Mouse (Mus musculus) large intestine, adult 2 months (tissue): ENCODE measurements at regions not wholly inside any gene's neighbourhood (a gene's known extent, or its start where the extent isn't known, plus 50 kb on each side); places are given as distances from the start of the nearest gene placed in this dataset.

Source experiments
- DNase-seq: peaks from one replicate; pipeline ENCODE4 v3.0.0-alpha.2; 2012; ENCODE audit warnings: low read depth, low spot score
- WGBS: fragments of 180-500 bp; shearing (Covaris S2); methylation state at CpG from one replicate; pipeline ENCODE4 v1.1.7; 2018; 5-methylcytosine and 5-hydroxymethylcytosine counted together

GRCm38 (mm10) chr2:74930702-74931101, 105.1 kb downstream of the Mtx2 start:
- no peak for DNase-seq
- 67% methylated on average over 3 of the region's 3 CpGs for WGBS

GRCm38 (mm10) chr2:74933190-74933589, 107.6 kb downstream of the Mtx2 start:
- WGBS: 31% methylated on average over 8 of the region's 8 CpGs
- no peak for DNase-seq

GRCm38 (mm10) chr2:74933771-74934170, 108.2 kb downstream of the Mtx2 start:
- 86% methylated on average over 1 of the region's 1 CpGs for WGBS
- DNase-seq: no peak

- 84% methylated on average over 9 of the region's 9 CpGs for WGBS
- no peak for DNase-seq
These were observed 113.1 kb downstream of the Mtx2 start for GRCm38 (mm10) chr2:74938711-74939110.

GRCm38 (mm10) chr2:74941966-74942365, 116.4 kb downstream of the Mtx2 start:
- WGBS: 94% methylated on average over 10 of the region's 10 CpGs
- DNase-seq: no peak

GRCm38 (mm10) chr2:74942611-74943198, 117.1 kb downstream of the Mtx2 start:
- DNase-seq: no peak
- 50% methylated on average over 6 of the region's 6 CpGs for WGBS

GRCm38 (mm10) chr2:74945185-74945749, 119.7 kb downstream of the Mtx2 start:
- 80% methylated on average over 7 of the region's 7 CpGs for WGBS

GRCm38 (mm10) chr2:74951401-74952260, 126.0 kb downstream of the Mtx2 start:
- DNase-seq: no peak
- WGBS: 85% methylated on average over 12 of the region's 12 CpGs

More at GRCm38 (mm10) chr2:74945185-74945749, 119.7 kb downstream of the Mtx2 start:
- no peak for DNase-seq

- DNase-seq: no peak
- 57% methylated on average over 9 of the region's 9 CpGs for WGBS
These were observed 128.5 kb downstream of the Mtx2 start for GRCm38 (mm10) chr2:74954101-74954500.

- 82% methylated on average over 4 of the region's 4 CpGs for WGBS
These were observed 129.9 kb downstream of the Mtx2 start for GRCm38 (mm10) chr2:74955281-74956128.

GRCm38 (mm10) chr2:74956129-74956450, 130.5 kb downstream of the Mtx2 start:
- WGBS: 78% methylated on average over 1 of the region's 1 CpGs

More at GRCm38 (mm10) chr2:74955281-74956128, 129.9 kb downstream of the Mtx2 start:
- no peak for DNase-seq

GRCm38 (mm10) chr2:74956556-74956955, 131.0 kb downstream of the Mtx2 start:
- DNase-seq: no peak
- WGBS: 97% methylated on average over 2 of the region's 2 CpGs

More at GRCm38 (mm10) chr2:74956129-74956450, 130.5 kb downstream of the Mtx2 start:
- DNase-seq: no peak

GRCm38 (mm10) chr2:74959936-74960335, 134.3 kb downstream of the Mtx2 start:
- no peak for DNase-seq
- WGBS: 69% methylated on average over 5 of the region's 5 CpGs

- WGBS: 77% methylated on average over 6 of the region's 6 CpGs
- DNase-seq: no peak
These were observed 136.8 kb downstream of the Mtx2 start for GRCm38 (mm10) chr2:74962416-74962815.

GRCm38 (mm10) chr2:74964360-74964759, 138.8 kb downstream of the Mtx2 start:
- peak; percentile 33 for DNase-seq
- WGBS: 1% methylated on average over 6 of the region's 6 CpGs

- 44% methylated on average over 3 of the region's 3 CpGs for WGBS
- DNase-seq: no peak
These were observed 139.4 kb downstream of the Mtx2 start for GRCm38 (mm10) chr2:74964980-74965379.

- DNase-seq: no peak
- 40% methylated on average over 18 of the region's 18 CpGs for WGBS
These were observed 139.9 kb downstream of the Mtx2 start for GRCm38 (mm10) chr2:74965384-74966060.

- DNase-seq: no peak
- WGBS: 37% methylated on average over 14 of the region's 14 CpGs
These were observed 145.1 kb downstream of the Mtx2 start for GRCm38 (mm10) chr2:74970611-74971265.

GRCm38 (mm10) chr2:74973386-74973785, 147.8 kb downstream of the Mtx2 start:
- DNase-seq: no peak
- WGBS: 34% methylated on average over 6 of the region's 6 CpGs
